ENCODE assay signal across 19 mouse cellular contexts in genomic region chr8:24212216-24213200, GRCm38 (mm10).
DNase-seq lines count a peak whose midpoint lies in the region; ATAC-seq lines count a peak whose summit lies in the region.
"Had no signal": no experiment of that assay in that cellular context is flagged by ENCODE, and none has a peak within 500 bp of the region (broad histone marks: within the 10 kb centered on the region; RNA-seq: fewer than 3 reads in every experiment).

No protein-coding gene starts in this region.

- no peaks in the 10 kb centered on the region for H3K4me1 ChIP-seq in hindbrain, embryonic 16.5 days (ENCODE audit: control insufficient read depth, insufficient read depth, low read depth, low read length)
- H3K4me1 ChIP-seq in midbrain, embryonic 16.5 days (ENCODE audit: control insufficient read depth, insufficient read depth, low read length) = peaks cover 7% of the 10 kb centered on the region; the same call in 1 of the 2 replicates
- H3K4me1 ChIP-seq: embryonic facial prominence, embryonic 15.5 days; forebrain, embryonic 15.5 days; hindbrain, embryonic 15.5 days had no signal

- H3K9me3 ChIP-seq in hindbrain, embryonic 16.5 days (ENCODE audit: control insufficient read depth, low read length) = no peaks in the 10 kb centered on the region
- H3K9me3 ChIP-seq in midbrain, embryonic 16.5 days (replicated peaks; ENCODE audit: control insufficient read depth, low read length, poor library complexity, severe bottlenecking) = no peaks in the 10 kb centered on the region
- H3K9me3 ChIP-seq: embryonic facial prominence, embryonic 15.5 days; forebrain, embryonic 15.5 days; heart, embryonic 12.5 days; hindbrain, embryonic 15.5 days had no signal

- H3K36me3 ChIP-seq in hindbrain, embryonic 16.5 days (ENCODE audit: control insufficient read depth, insufficient read depth, low read length) = no peaks in the 10 kb centered on the region
- no peaks in the 10 kb centered on the region for H3K36me3 ChIP-seq in midbrain, embryonic 16.5 days (ENCODE audit: control insufficient read depth, insufficient read depth, low read length)
- H3K36me3 ChIP-seq: embryonic facial prominence, embryonic 15.5 days; forebrain, embryonic 15.5 days; heart, embryonic 12.5 days; hindbrain, embryonic 15.5 days had no signal

- H3K9ac ChIP-seq in hindbrain, embryonic 16.5 days (ENCODE audit: low read depth, low read length) = no peak overlapping the region
- no peak overlapping the region for H3K9ac ChIP-seq in midbrain, embryonic 16.5 days (ENCODE audit: low read depth, low read length)
- H3K9ac ChIP-seq: embryonic facial prominence, embryonic 15.5 days; forebrain, embryonic 15.5 days; heart, embryonic 12.5 days; hindbrain, embryonic 15.5 days had no signal

- H3K27ac ChIP-seq in hindbrain, embryonic 16.5 days (ENCODE audit: low read depth, low read length) = no peak overlapping the region
- H3K27ac ChIP-seq in midbrain, embryonic 16.5 days (ENCODE audit: low read length) = no peak overlapping the region
- H3K27ac ChIP-seq: embryonic facial prominence, embryonic 15.5 days; forebrain, embryonic 15.5 days; hindbrain, embryonic 15.5 days had no signal

- 94% methylated on average over 3 of the region's 3 CpGs for WGBS in hindbrain, embryonic 16.5 days
- 87% methylated on average over 3 of the region's 3 CpGs for WGBS in midbrain, embryonic 16.5 days

- no peak overlapping the region for H3K4me3 ChIP-seq in hindbrain, embryonic 16.5 days (ENCODE audit: low read length)
- no peak overlapping the region for H3K4me3 ChIP-seq in midbrain, embryonic 16.5 days (ENCODE audit: low read depth, low read length)
- H3K4me3 ChIP-seq: embryonic facial prominence, embryonic 15.5 days; forebrain, embryonic 15.5 days; heart, embryonic 12.5 days; hindbrain, embryonic 15.5 days had no signal

- ATAC-seq in frontal cortex, adult (ENCODE audit: low TSS enrichment) = peak; percentile 64
- ATAC-seq in hindbrain, embryonic 16.5 days = no peak
- ATAC-seq in midbrain, embryonic 16.5 days = no peak
- ATAC-seq: forebrain, embryonic 15.5 days; inflammation-experienced regulatory T-cells, adult 6 months had no signal

- H3K27me3 ChIP-seq in hindbrain, embryonic 16.5 days (replicated peaks; ENCODE audit: control insufficient read depth, insufficient read depth, low read length) = no peaks in the 10 kb centered on the region
- no peaks in the 10 kb centered on the region for H3K27me3 ChIP-seq in midbrain, embryonic 16.5 days (ENCODE audit: control insufficient read depth, insufficient read depth, low read depth, low read length)
- H3K27me3 ChIP-seq: CH12.LX; embryonic facial prominence, embryonic 15.5 days; forebrain, embryonic 15.5 days; heart, embryonic 12.5 days; hindbrain, embryonic 15.5 days had no signal

- DNase-seq in adrenal gland, adult 2 months = peak; percentile 29
- DNase-seq in adrenal gland, adult 18-20 months (ENCODE audit: low spot score in 2 of 2) = no peak
- DNase-seq in frontal cortex, postnatal 25 days (ENCODE audit: low spot score in 2 of 2) = no peak
- peak; percentile 40 for DNase-seq in right cerebral cortex, adult 18-20 months
- no peak for DNase-seq in right cerebral cortex, postnatal 4 days
- DNase-seq: adrenal gland, postnatal 10 days; cerebellum, adult 18-20 months; embryo, embryonic 11 days; gastrocnemius, postnatal 14 days; kidney, adult 18-20 months had no signal

- no peak overlapping the region for H3K4me2 ChIP-seq in hindbrain, embryonic 16.5 days (ENCODE audit: low read length)
- no peak overlapping the region for H3K4me2 ChIP-seq in midbrain, embryonic 16.5 days (ENCODE audit: low read length)
- H3K4me2 ChIP-seq: embryonic facial prominence, embryonic 15.5 days; forebrain, embryonic 15.5 days; heart, embryonic 12.5 days; hindbrain, embryonic 15.5 days had no signal

Comparison
In these comparisons a context has a peak if more than half of its experiments do, and no peak if none do; other contexts are left out.
1. DNase-seq: peak in adrenal gland, adult 2 months (single experiment) and right cerebral cortex, adult 18-20 months (single experiment); none in adrenal gland, adult 18-20 months (0 of 2), frontal cortex, postnatal 25 days (0 of 2) and right cerebral cortex, postnatal 4 days (single experiment).